Mouse (Mus musculus): ENCODE measurements around the gene Sytl4. TPM values are rescaled to one million over a fixed set of nuclear protein-coding genes. Genes with fewer than 3 reads are reported as not detected.

Gene Sytl4
- total RNA-seq (2023): under 1 TPM in 1 of 2 experiments, not detected in 1; 0.30 TPM

GRCm38 (mm10) chrX:133981231-133982002 lies at the start of gene Sytl4:
Gene Sytl4 (minus strand): TSS chrX:133981812.

GRCm38 (mm10) chrX:133908261-133908660 lies 73.4 kb downstream of the Sytl4 start, which contains the start of gene Srpx2:
Gene Srpx2 (plus strand): TSS chrX:133908426.

GRCm38 (mm10) chrX:133898014-133898542 lies 83.5 kb downstream of the Sytl4 start, which contains the start of gene Tspan6:
Gene Tspan6 (minus strand): TSS chrX:133898429.

Other genes starting within 250 kb of the Sytl4 start
- not detected for gene Tnmd, start 130.8 kb downstream of the Sytl4 start, total RNA-seq (2023)
- 1 to 10 TPM in 1 of 2 experiments, under 1 TPM in 1; 0.70 to 4.4 TPM for gene Tspan6, start 83.4 kb downstream of the Sytl4 start, total RNA-seq (2023)
- gene Srpx2, start 73.4 kb downstream of the Sytl4 start, total RNA-seq (2023): not detected
- 10 to 100 TPM; 50.4 to 50.7 TPM for gene Cstf2, start 77.4 kb upstream of the Sytl4 start, total RNA-seq (2023)
- gene Xkrx, start 180.3 kb upstream of the Sytl4 start, total RNA-seq (2023): 10 to 100 TPM; 32.6 to 35.6 TPM
- not detected for gene Arl13a, start 205.7 kb upstream of the Sytl4 start, total RNA-seq (2023)
- gene Nox1, start 240.1 kb upstream of the Sytl4 start, total RNA-seq (2023): 1 to 10 TPM; 1.5 to 2.6 TPM

Data from B cell, adult 67 days (primary cell).